In genomic region chr13:40361288-40361687, GRCm38 (mm10) we compare ENCODE assay signal across 14 mouse cellular contexts. TPM values are rescaled to one million over a fixed set of nuclear protein-coding genes. Genes with fewer than 3 reads are reported as not detected.
DNase-seq lines count a peak whose midpoint lies in the region; ATAC-seq and TF ChIP-seq lines count a peak whose summit lies in the region.
"Had no signal": no experiment of that assay in that cellular context is flagged by ENCODE, and none has a peak within 500 bp of the region (broad histone marks: within the 10 kb centered on the region; RNA-seq: fewer than 3 reads in every experiment).

Gene Ofcc1, minus strand, starts transcription at chr13:40361450.

- H3K4me1 ChIP-seq in forebrain, embryonic 14.5 days (ENCODE audit: control insufficient read depth, insufficient read depth, low read length): no peaks in the 10 kb centered on the region
- H3K4me1 ChIP-seq in forebrain, postnatal 0 days (ENCODE audit: insufficient read depth): no peaks in the 10 kb centered on the region
- H3K4me1 ChIP-seq in kidney, postnatal 0 days (replicated peaks; ENCODE audit: insufficient read depth, low read length): no peaks in the 10 kb centered on the region
- H3K4me1 ChIP-seq: neural tube, embryonic 15.5 days had no signal

- no peak within 1 kb of the TSS for H3K27ac ChIP-seq in forebrain, embryonic 14.5 days (ENCODE audit: low read depth, low read length)
- H3K27ac ChIP-seq in forebrain, postnatal 0 days (ENCODE audit: low read depth, low read length): no peak within 1 kb of the TSS
- no peak within 1 kb of the TSS for H3K27ac ChIP-seq in kidney, postnatal 0 days
- H3K27ac ChIP-seq: limb, embryonic 15.5 days; neural tube, embryonic 15.5 days had no signal

- no peak for TF ChIP-seq POLR2A in brain, embryonic 14.5 days (IDR thresholded peaks at IDR 0.05; ENCODE audit: borderline replicate concordance, extremely low read depth, insufficient read depth, insufficient read length, poor library complexity, severe bottlenecking)

- no peak within 1 kb of the TSS for H3K4me2 ChIP-seq in forebrain, embryonic 14.5 days (ENCODE audit: low read length)
- no peak within 1 kb of the TSS for H3K4me2 ChIP-seq in forebrain, postnatal 0 days (ENCODE audit: low read depth)
- no peak within 1 kb of the TSS for H3K4me2 ChIP-seq in kidney, postnatal 0 days (ENCODE audit: low read length)
- H3K4me2 ChIP-seq: heart, embryonic 12.5 days; limb, embryonic 15.5 days; neural tube, embryonic 15.5 days had no signal

- ATAC-seq in forebrain, embryonic 14.5 days: no peak
- no peak for ATAC-seq in forebrain, postnatal 0 days
- no peak for ATAC-seq in kidney, postnatal 0 days (replicated peaks; ENCODE audit: low FRiP score, low read depth)

- no peak within 1 kb of the TSS for H3K4me3 ChIP-seq in forebrain, embryonic 14.5 days (ENCODE audit: low read depth, low read length)
- H3K4me3 ChIP-seq in forebrain, postnatal 0 days (ENCODE audit: low read depth, low read length): no peak within 1 kb of the TSS
- no peak within 1 kb of the TSS for H3K4me3 ChIP-seq in kidney, postnatal 0 days (replicated peaks; ENCODE audit: low read depth, low read length)
- H3K4me3 ChIP-seq: heart, embryonic 12.5 days; limb, embryonic 15.5 days; neural tube, embryonic 15.5 days had no signal

- DNase-seq in forebrain, embryonic 14.5 days (ENCODE audit: low spot score): peak; percentile 37
- DNase-seq in forebrain, postnatal 0 days: no peak
- peak; percentile 27 for DNase-seq in kidney, postnatal 0 days (ENCODE audit: low spot score)
- no peak for DNase-seq in kidney, adult 18-20 months
- peak; percentile 2 for DNase-seq in 3T3-L1 (ENCODE audit: low read depth, low spot score)
- peak; percentile 44 for DNase-seq in brain, embryonic 14.5 days (ENCODE audit: low read depth)
- DNase-seq in layer of hippocampus, adult 9-10 months (ENCODE audit: low spot score): no peak
- DNase-seq: kidney, adult 11 months; right cerebral cortex, postnatal 14 days had no signal

- no peaks in the 10 kb centered on the region for H3K27me3 ChIP-seq in forebrain, embryonic 14.5 days (replicated peaks; ENCODE audit: control insufficient read depth, insufficient read depth, low read length)
- no peaks in the 10 kb centered on the region for H3K27me3 ChIP-seq in forebrain, postnatal 0 days (ENCODE audit: insufficient read depth, low read length)
- H3K27me3 ChIP-seq in kidney, postnatal 0 days (ENCODE audit: insufficient read depth, low read length): no peaks in the 10 kb centered on the region
- H3K27me3 ChIP-seq: heart, embryonic 12.5 days; limb, embryonic 15.5 days; neural tube, embryonic 15.5 days had no signal

- WGBS in forebrain, embryonic 14.5 days: 59% methylated on average over 3 of the region's 3 CpGs
- whole genome bisulfite sequencing in forebrain, postnatal 0 days: 47% methylated on average over 3 of the region's 3 CpGs
- 37% methylated on average over 3 of the region's 3 CpGs for WGBS in kidney, postnatal 0 days

- H3K36me3 ChIP-seq in forebrain, embryonic 14.5 days (ENCODE audit: control insufficient read depth, insufficient read depth, low read length): no peaks in the 10 kb centered on the region
- H3K36me3 ChIP-seq in forebrain, postnatal 0 days (ENCODE audit: insufficient read depth): no peaks in the 10 kb centered on the region
- no peaks in the 10 kb centered on the region for H3K36me3 ChIP-seq in kidney, postnatal 0 days (ENCODE audit: insufficient read depth, low read length)
- H3K36me3 ChIP-seq: heart, embryonic 12.5 days; limb, embryonic 15.5 days; neural tube, embryonic 15.5 days had no signal

- H3K9me3 ChIP-seq in forebrain, embryonic 14.5 days (replicated peaks; ENCODE audit: control insufficient read depth, low read length): no peaks in the 10 kb centered on the region
- H3K9me3 ChIP-seq in forebrain, postnatal 0 days (ENCODE audit: low read length): no peaks in the 10 kb centered on the region
- no peaks in the 10 kb centered on the region for H3K9me3 ChIP-seq in kidney, postnatal 0 days (replicated peaks; ENCODE audit: low read length)
- H3K9me3 ChIP-seq: heart, embryonic 12.5 days; limb, embryonic 15.5 days; neural tube, embryonic 15.5 days had no signal

- H3K9ac ChIP-seq in forebrain, embryonic 14.5 days (ENCODE audit: low read length): no peak within 1 kb of the TSS
- no peak within 1 kb of the TSS for H3K9ac ChIP-seq in forebrain, postnatal 0 days
- H3K9ac ChIP-seq in kidney, postnatal 0 days (ENCODE audit: low read depth, low read length): no peak within 1 kb of the TSS
- H3K9ac ChIP-seq: heart, embryonic 12.5 days; limb, embryonic 15.5 days; neural tube, embryonic 15.5 days had no signal

- TF ChIP-seq CTCF in forebrain, postnatal 0 days (IDR thresholded peaks at IDR 0.05; ENCODE audit: low read depth): no peak
- TF ChIP-seq CTCF in kidney, postnatal 0 days (IDR thresholded peaks at IDR 0.05; ENCODE audit: low read depth): no peak
- no peak for TF ChIP-seq CTCF in brain, embryonic 14.5 days (IDR thresholded peaks at IDR 0.05; ENCODE audit: borderline replicate concordance, extremely low read depth, insufficient read depth, insufficient read length)

RNA-seq across cellular contexts. Expression of gene Ofcc1, which starts in this region (rescaled TPM):
- not detected in 2 replicates for polyA plus RNA-seq in forebrain, embryonic 14.5 days (2014; fragmentation: Nextera tagmentation; extraction: Ambion mirVana)
- total RNA-seq in forebrain, postnatal 0 days (2014; rRNA removed): 0.08 TPM in 1 of 2 replicates, not detected in the other
- not detected in 2 replicates for polyA plus RNA-seq in forebrain, postnatal 0 days (2015; fragmentation: Nextera tagmentation; extraction: Ambion mirVana)
- not detected in 2 replicates for polyA plus RNA-seq in kidney, postnatal 0 days (2015; fragmentation: Nextera tagmentation; extraction: Ambion mirVana)
- polyA plus RNA-seq in brain, embryonic 14.5 days (2012; rRNA removed): 0.04 and 0.05 TPM in 2 replicates
- total RNA-seq: layer of hippocampus, postnatal 10 days had no signal
- polyA plus RNA-seq: heart, embryonic 12.5 days; urinary bladder, adult 2 months had no signal

Comparison
In these comparisons a context has a peak if more than half of its experiments do, and no peak if none do; other contexts are left out.
1. Peak in DNase-seq in forebrain, embryonic 14.5 days; RNA of the gene not detected or under 1 TPM.
2. Peak in DNase-seq in kidney, postnatal 0 days; RNA of the gene not detected or under 1 TPM.
3. Peak in DNase-seq in brain, embryonic 14.5 days; RNA of the gene not detected or under 1 TPM.